Mouse (Mus musculus): Measurements from ENCODE around the gene Hlcs.

Hlcs gene

GRCm38 (mm10) chr16:94327781-94328711 lies 14.7 kb upstream of the Hlcs start, which contains the start of gene Ripply3:
Gene Ripply3, plus strand, starts transcription at chr16:94328420.
- DNase-seq: no peak

- DNase-seq: no peak
Observed at GRCm38 (mm10) chr16:94326008-94326407, 12.6 kb upstream of the Hlcs start.

- no peak for DNase-seq
Observed at GRCm38 (mm10) chr16:94323681-94324080, 10.3 kb upstream of the Hlcs start.

GRCm38 (mm10) chr16:94320223-94320622 lies 6.9 kb upstream of the Hlcs start:
- DNase-seq: no peak

- DNase-seq: no peak
Observed at GRCm38 (mm10) chr16:94317752-94318151, 4.4 kb upstream of the Hlcs start.

- DNase-seq: no peak
Observed at GRCm38 (mm10) chr16:94315215-94315614, 1.8 kb upstream of the Hlcs start.

- DNase-seq: no peak
Observed at GRCm38 (mm10) chr16:94314626-94315025, 1.3 kb upstream of the Hlcs start.

GRCm38 (mm10) chr16:94312663-94313228 lies 625 bp downstream of the Hlcs start:
- peak; percentile 76 for DNase-seq

GRCm38 (mm10) chr16:94311931-94312330 lies 1.4 kb downstream of the Hlcs start:
- DNase-seq: no peak

- no peak for DNase-seq
Observed at GRCm38 (mm10) chr16:94311416-94311815, 2.0 kb downstream of the Hlcs start.

GRCm38 (mm10) chr16:94309025-94309424 lies 4.3 kb downstream of the Hlcs start:
- DNase-seq: no peak

- DNase-seq: no peak
Observed at GRCm38 (mm10) chr16:94307942-94308341, 5.4 kb downstream of the Hlcs start.

GRCm38 (mm10) chr16:94307526-94307925 lies 5.8 kb downstream of the Hlcs start:
- DNase-seq: no peak

- DNase-seq: no peak
Observed at GRCm38 (mm10) chr16:94303203-94303535, 10.2 kb downstream of the Hlcs start.

- peak; percentile 30 for DNase-seq
Observed at GRCm38 (mm10) chr16:94302274-94303202, 10.8 kb downstream of the Hlcs start.

- DNase-seq: no peak
Observed at GRCm38 (mm10) chr16:94301696-94302095, 11.7 kb downstream of the Hlcs start.

GRCm38 (mm10) chr16:94301194-94301593 lies 12.2 kb downstream of the Hlcs start:
- DNase-seq: no peak

GRCm38 (mm10) chr16:94299210-94299609 lies 14.2 kb downstream of the Hlcs start:
- DNase-seq: no peak

GRCm38 (mm10) chr16:94298081-94298480 lies 15.3 kb downstream of the Hlcs start:
- DNase-seq: no peak

GRCm38 (mm10) chr16:94291141-94291540 lies 22.2 kb downstream of the Hlcs start:
- DNase-seq: no peak

- DNase-seq: peak; percentile 79
Observed at GRCm38 (mm10) chr16:94290073-94290999, 23.0 kb downstream of the Hlcs start.

Data from right cerebral cortex, postnatal 4 days (tissue).